Mouse (Mus musculus): ENCODE measurements at regions not wholly inside any gene's neighbourhood (a gene's known extent, or its start where the extent isn't known, plus 50 kb on each side); places are given as distances from the start of the nearest gene placed in this dataset.

GRCm38 (mm10) chr10:111831105-111831504 lies 141.4 kb upstream of the Krr1 start:
- no peak for DNase-seq

DNA sequence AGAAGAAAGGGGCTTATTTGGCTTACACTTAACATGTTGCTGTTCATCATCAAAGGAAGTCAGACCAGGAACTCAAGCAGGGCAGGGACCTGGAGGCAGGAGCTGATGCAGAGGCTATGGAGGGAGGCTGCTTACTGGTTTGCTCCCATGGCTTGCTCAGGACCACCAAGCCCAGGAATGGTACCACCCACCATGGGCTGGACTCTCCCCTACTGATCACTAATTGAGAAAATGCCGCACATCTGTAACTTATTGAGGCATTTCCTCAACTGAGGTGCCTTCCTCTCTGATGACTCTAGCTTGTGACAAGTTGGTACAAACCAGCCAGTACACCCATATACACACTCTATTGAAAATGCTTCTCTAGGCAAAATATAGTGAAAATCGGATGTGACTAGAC lies 138.9 kb upstream of the Krr1 start:
- DNase-seq: no peak

- DNase-seq: peak; percentile 28
Observed at GRCm38 (mm10) chr10:111834280-111834679, 138.2 kb upstream of the Krr1 start.

- peak; percentile 36 for DNase-seq
Observed at GRCm38 (mm10) chr10:111834925-111835823, 137.3 kb upstream of the Krr1 start.

- no peak for DNase-seq
Observed at GRCm38 (mm10) chr10:111836191-111836590, 136.3 kb upstream of the Krr1 start.

- no peak for DNase-seq
Observed at GRCm38 (mm10) chr10:111836802-111837201, 135.7 kb upstream of the Krr1 start.

DNA sequence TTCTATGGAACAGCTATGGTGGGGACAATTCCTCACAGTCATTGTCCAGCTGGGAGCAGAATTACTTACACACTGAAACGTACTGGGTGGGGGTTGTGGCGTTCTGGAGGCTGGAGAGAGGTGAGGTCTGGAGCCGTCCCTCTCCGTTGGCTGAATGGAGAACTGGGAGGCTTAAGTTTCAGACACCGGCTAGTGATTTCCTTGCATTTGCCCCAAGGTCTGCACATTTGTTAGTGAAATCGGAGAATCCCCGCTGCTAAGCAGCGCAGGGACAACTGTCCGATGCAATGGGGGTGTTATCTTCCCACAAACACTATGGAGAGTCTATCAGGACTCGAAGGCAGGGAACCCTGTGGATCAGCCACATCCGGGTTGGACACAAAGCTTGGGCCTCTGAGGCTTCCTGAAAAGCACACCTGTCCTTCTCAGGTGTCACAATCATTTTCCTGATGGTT lies 130.1 kb upstream of the Krr1 start:
- no peak for DNase-seq

- no peak for DNase-seq
Observed at GRCm38 (mm10) chr10:111842896-111843295, 129.6 kb upstream of the Krr1 start.

GRCm38 (mm10) chr10:111843301-111843700 lies 129.2 kb upstream of the Krr1 start:
- DNase-seq: no peak

DNA sequence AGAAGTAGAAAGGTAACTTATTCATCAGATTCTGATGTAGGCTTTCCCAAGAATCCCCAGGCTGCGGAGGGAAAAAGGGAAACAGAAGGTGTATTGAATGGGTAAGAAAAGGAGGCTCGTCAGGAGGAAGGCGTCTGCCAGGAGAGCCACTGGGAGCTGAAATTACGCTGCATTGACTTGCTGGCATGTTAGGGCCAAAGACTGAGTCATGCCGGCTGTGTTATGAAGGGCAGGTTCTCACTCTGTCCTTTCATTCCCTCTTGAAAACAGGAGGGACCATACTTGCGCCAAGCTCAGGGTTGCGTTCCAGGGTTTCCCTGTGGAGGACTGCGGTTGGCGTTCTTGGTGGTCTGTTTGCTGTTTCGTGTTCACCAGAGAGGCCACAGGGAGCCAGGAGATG lies 128.3 kb upstream of the Krr1 start:
- DNase-seq: no peak

DNA sequence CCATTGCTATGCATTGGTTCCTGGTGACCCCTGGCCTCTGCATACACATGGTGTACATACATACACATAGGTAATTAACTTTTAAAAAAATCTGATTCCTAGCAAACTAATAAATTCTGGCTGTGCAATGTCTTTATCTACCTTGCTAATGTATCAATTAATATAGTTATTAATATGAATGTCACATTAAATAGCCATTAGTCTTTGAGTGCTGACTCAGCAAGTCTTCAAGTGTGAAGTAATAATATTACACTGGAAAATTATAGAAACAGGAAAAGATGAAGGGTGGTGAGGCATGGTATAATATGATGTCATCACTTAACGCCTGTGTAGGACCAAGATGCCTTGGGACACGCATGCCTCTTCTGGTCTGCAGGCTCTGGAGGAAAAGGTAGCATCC lies 126.5 kb upstream of the Krr1 start:
- no peak for DNase-seq

DNA sequence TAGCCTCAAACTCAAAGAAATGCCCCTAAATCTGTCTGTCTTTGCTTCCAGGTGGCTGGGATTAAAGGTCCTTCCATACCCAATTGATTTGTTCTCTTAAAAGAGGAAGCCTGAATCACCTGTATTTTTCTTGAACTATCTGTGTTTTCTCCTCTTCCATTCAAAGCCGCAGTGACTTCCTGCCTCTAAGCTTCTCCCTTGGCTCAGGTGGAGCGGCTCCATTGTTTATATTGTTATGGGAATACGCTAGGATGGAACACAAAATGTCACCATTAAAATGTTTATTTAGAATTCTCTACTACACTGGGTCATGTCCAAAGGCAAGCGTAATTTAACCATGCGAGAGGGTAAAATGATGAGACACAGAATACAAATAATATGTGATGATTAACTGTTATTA lies 118.2 kb upstream of the Krr1 start:
- DNase-seq: no peak

DNA sequence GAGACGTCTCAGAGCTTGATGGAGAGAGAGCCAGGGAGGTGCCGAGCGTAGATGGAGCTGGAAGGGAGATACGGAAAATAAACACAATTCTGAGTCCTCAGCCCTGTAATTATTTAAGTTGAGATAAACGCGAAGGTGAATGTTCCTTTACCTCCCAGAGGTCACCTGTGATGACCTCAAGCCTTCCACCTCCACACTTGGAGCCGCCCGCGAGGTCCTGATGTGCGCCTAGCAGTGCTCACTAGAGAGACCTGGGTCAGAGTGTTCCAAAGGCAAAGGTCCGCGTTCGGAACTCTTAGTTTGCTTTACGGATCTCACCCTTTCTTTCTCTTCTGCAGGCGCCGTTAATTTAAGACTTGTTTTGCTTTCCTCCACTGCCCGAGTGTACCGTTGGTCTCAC lies 117.0 kb upstream of the Krr1 start:
- DNase-seq: no peak

DNA sequence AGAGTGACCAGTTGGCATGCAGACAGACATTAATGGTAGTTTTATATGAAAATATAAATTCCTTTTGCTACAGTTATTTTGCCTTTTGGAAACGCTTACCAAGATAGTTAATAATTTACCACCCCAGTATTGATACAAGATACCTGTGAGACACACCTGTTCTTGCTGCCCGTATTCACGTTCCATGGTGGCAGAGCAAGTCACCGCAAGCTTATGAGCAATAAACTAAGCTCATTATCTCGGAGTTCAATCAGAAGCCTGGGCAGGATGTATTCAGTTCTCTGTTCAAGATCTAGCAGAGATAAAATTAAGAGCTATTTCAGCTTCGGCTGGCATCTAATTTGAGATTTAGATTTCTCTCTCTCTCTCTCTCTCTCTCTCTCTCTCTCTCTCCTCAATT lies 114.1 kb upstream of the Krr1 start:
- no peak for DNase-seq

DNA sequence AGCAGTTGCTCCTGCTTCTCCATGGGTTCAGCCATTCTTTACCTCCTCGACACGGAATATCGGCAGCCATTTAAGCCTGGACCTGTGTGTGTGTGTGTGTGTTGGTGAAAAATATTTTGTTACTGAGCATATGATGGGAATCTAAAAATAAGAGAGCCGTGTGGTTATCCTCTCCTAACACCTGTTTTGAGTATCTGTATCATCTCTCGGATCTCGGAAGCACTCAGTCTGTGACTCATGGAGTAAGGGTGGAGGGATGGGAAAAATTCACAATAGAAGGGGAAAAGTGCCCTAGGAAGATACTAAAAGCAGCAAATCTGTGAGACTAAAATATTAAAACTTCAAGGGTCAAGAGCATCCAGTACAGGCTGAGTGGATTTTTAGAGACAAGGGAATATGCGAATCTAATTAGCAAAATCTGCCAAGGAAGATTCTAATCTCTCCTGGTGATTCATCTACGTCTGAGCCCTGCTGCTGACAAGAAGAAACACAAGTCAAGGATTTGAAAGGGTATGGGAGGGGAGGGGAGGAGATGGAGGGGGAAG lies 107.1 kb upstream of the Krr1 start:
- DNase-seq: no peak

- no peak for DNase-seq
Observed at GRCm38 (mm10) chr10:111867102-111867501, 105.4 kb upstream of the Krr1 start.

DNA sequence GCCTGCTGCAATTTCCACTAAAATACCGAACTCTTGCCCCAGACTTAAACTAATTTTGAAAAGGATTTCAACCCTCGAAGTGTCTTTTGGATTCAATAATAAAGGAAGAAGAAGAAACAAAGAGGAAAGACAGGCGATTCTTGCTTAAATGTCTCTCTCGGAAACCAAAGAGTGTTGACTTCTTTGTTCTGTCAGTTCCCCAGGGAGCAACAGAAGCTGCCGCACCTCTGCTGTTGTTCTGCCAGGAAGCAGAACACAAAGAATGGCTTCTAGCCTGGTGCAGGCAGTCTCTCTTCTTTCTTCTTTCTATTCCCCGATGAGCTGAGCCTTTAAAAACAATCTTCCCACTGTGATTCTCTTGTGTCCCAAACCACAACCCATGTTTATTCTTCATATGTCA lies 104.9 kb upstream of the Krr1 start:
- DNase-seq: no peak

- DNase-seq: no peak
Observed at GRCm38 (mm10) chr10:111880354-111880753, 92.1 kb upstream of the Krr1 start.

GRCm38 (mm10) chr10:111881339-111882211 lies 90.9 kb upstream of the Krr1 start:
- DNase-seq: no peak

DNA sequence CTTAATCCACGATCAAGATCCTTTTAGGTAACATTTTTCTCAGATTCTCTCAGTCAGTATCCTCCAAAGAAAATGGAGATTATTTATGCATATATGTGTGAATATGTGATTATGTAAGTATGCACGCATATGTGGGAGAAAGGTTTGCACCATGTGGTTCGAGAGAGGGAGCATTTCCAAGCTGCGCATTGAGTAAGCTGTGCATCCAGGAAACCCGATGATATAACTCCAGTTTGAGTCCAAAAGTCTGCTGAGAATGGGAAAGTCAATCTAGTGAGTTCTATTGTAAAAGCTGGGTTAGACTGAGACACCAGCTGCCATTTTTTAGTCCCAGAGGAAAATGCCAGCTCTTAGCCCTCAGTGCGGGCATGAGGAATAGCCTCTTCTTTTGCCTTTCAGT lies 89.9 kb upstream of the Krr1 start:
- DNase-seq: no peak

- DNase-seq: no peak
Observed at GRCm38 (mm10) chr10:111884701-111885100, 87.8 kb upstream of the Krr1 start.

DNA sequence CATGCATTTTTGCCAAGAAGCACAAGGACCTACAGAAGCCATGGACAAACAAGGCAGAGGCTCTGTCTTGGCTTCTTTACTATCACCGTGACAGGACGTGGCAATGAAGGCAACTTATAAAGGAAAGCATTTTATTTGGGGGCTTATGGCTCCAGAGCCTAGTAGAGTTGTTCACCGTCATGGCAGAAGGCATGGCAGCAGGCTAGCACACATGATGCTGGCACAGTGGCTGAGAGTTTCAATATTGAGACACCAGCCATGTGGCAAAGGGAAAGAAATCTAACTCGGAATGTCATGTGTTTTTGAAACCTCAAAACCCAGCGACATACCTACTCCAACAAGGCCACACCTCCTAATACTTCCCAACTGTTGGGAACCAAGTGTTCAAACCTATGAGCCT lies 83.4 kb upstream of the Krr1 start:
- DNase-seq: no peak

DNA sequence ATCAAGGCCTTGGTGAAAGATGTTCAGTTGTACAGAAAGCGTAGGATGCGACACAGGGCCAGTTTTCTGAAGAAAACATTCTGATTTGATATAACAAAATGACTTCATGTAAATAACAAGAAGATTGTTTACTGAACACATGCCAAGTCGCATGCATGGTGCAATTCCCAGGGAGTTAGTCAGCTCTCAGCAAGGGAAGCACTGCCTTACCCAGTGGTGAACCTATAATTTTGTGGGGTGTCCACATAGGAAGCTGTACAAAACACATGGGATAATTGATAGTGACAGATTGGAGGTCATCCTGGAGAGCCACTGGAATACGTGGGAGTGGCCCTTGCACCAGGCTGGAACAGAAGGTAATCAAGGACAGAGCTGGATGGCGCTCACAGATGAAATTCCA lies 79.0 kb upstream of the Krr1 start:
- DNase-seq: peak; percentile 13

- DNase-seq: peak; percentile 75
Observed at GRCm38 (mm10) chr10:111893941-111894340, 78.5 kb upstream of the Krr1 start.
